Mouse (Mus musculus) neural tube, embryonic 15.5 days (tissue): ENCODE results near the gene Il1r2. TPM values are rescaled to one million over a fixed set of nuclear protein-coding genes. Genes with fewer than 3 reads are reported as not detected.

ENCODE experiments used
- ATAC-seq: fragments of 200-750 bp; cut with Nextera tagmentation; 2 replicates; pipeline ENCODE4 v1.8.0; 2017; ENCODE audit warnings: mild to moderate bottlenecking, moderate TSS enrichment, moderate library complexity; ENCODE audit not compliant: low FRiP score
- H3K27ac ChIP-seq: fragments of 300-500 bp; sonication (generic); replicated peaks from 2 replicates; pipeline ENCODE4 v1.5.1; 2015; ENCODE audit warnings: mild to moderate bottlenecking, inconsistent platforms
- H3K27me3 ChIP-seq: fragments of 300-500 bp; sonication (generic); replicated peaks from 2 replicates; pipeline ENCODE4 v1.6.1; 2015; ENCODE audit warnings: inconsistent platforms
- H3K36me3 ChIP-seq: fragments of 300-500 bp; sonication (generic); 2 replicates; pipeline ENCODE4 v1.6.1; 2015; ENCODE audit warnings: inconsistent platforms
- H3K4me1 ChIP-seq: fragments of 300-500 bp; sonication (generic); 2 replicates; pipeline ENCODE4 v1.6.1; 2015; ENCODE audit warnings: inconsistent platforms
- H3K4me2 ChIP-seq: fragments of 300-500 bp; sonication (generic); 2 replicates; pipeline ENCODE4 v1.6.1; 2015; ENCODE audit warnings: inconsistent platforms, mild to moderate bottlenecking, moderate library complexity
- H3K4me3 ChIP-seq: fragments of 300-500 bp; sonication (generic); replicated peaks from 2 replicates; pipeline ENCODE4 v1.5.1; 2015; ENCODE audit warnings: mild to moderate bottlenecking, inconsistent platforms
- H3K9ac ChIP-seq: fragments of 300-500 bp; sonication (generic); replicated peaks from 2 replicates; pipeline ENCODE4 v1.6.1; 2015; ENCODE audit warnings: mild to moderate bottlenecking, inconsistent platforms
- H3K9me3 ChIP-seq: fragments of 300-500 bp; sonication (generic); replicated peaks from 2 replicates; pipeline ENCODE4 v1.6.1; 2016; ENCODE audit warnings: inconsistent platforms
- WGBS: fragments of 180-500 bp; shearing (Covaris S2); methylation state at CpG from one replicate; pipeline ENCODE4 v1.1.7; 2015; ENCODE audit warnings: mixed read lengths; 5-methylcytosine and 5-hydroxymethylcytosine counted together
- polyA plus RNA-seq: library from polyadenylated mRNA; unstranded; fragments of >200 nt; fragmentation: Nextera tagmentation; extraction: Ambion mirVana; gene quantifications from 2 replicates; pipeline ENCODE4 v1.2.1, GENCODE M21; 2015

The Il1r2 gene
- polyA plus RNA-seq, 1 experiment from 2014 or later, result 0.63 TPM

- Histone ChIP-seq H3K9me3 (no peaks in the 10 kb centered on the region), H3K27me3 (no peaks in the 10 kb centered on the region), H3K4me3 (no peak overlapping the region), H3K36me3 (no peaks in the 10 kb centered on the region), H3K9ac (no peak overlapping the region), H3K4me1 (no peaks in the 10 kb centered on the region), H3K4me2 (no peak overlapping the region), H3K27ac (no peak overlapping the region)
- ATAC-seq, result no peak
- WGBS, result 61% methylated on average over 4 of the region's 4 CpGs
These were observed 32.8 kb downstream of the Il1r2 start for GRCm38 (mm10) chr1:40106719-40107118.

GRCm38 (mm10) chr1:40107971-40108749 lies 34.3 kb downstream of the Il1r2 start:
- H3K9me3 ChIP-seq, result no peaks in the 10 kb centered on the region
- no peak overlapping the region for H3K27ac ChIP-seq
- no peak overlapping the region for H3K4me2 ChIP-seq
- H3K36me3 ChIP-seq, result no peaks in the 10 kb centered on the region
- no peak overlapping the region for H3K9ac ChIP-seq
- WGBS, result 84% methylated on average over 5 of the region's 5 CpGs
- no peaks in the 10 kb centered on the region for H3K4me1 ChIP-seq
- H3K27me3 ChIP-seq, result no peaks in the 10 kb centered on the region
- no peak overlapping the region for H3K4me3 ChIP-seq
- ATAC-seq, result no peak

GRCm38 (mm10) chr1:40109736-40110135 lies 35.9 kb downstream of the Il1r2 start:
- H3K9me3 ChIP-seq, result no peaks in the 10 kb centered on the region
- no peak overlapping the region for H3K4me2 ChIP-seq
- H3K4me1 ChIP-seq, result no peaks in the 10 kb centered on the region

GRCm38 (mm10) chr1:40115271-40115670 lies 41.4 kb downstream of the Il1r2 start:
- H3K4me2 ChIP-seq, result no peak overlapping the region
- no peaks in the 10 kb centered on the region for H3K9me3 ChIP-seq
- ATAC-seq, result no peak
- H3K27me3 ChIP-seq, result no peaks in the 10 kb centered on the region
- H3K27ac ChIP-seq, result no peak overlapping the region
- no peak overlapping the region for H3K9ac ChIP-seq
- 48% methylated on average over 8 of the region's 8 CpGs for WGBS
- H3K4me3 ChIP-seq, result no peak overlapping the region
- H3K36me3 ChIP-seq, result no peaks in the 10 kb centered on the region
- H3K4me1 ChIP-seq, result no peaks in the 10 kb centered on the region

More at GRCm38 (mm10) chr1:40109736-40110135, 35.9 kb downstream of the Il1r2 start:
- Histone ChIP-seq H3K36me3 (no peaks in the 10 kb centered on the region), H3K4me3 (no peak overlapping the region), H3K27me3 (no peaks in the 10 kb centered on the region), H3K27ac (no peak overlapping the region), H3K9ac (no peak overlapping the region)
- ATAC-seq, result no peak
- 83% methylated on average over 6 of the region's 6 CpGs for WGBS

GRCm38 (mm10) chr1:40116422-40116821 lies 42.5 kb downstream of the Il1r2 start:
- Histone ChIP-seq H3K36me3 (no peaks in the 10 kb centered on the region), H3K9me3 (no peaks in the 10 kb centered on the region), H3K4me2 (no peak overlapping the region), H3K27ac (no peak overlapping the region), H3K27me3 (no peaks in the 10 kb centered on the region), H3K4me3 (no peak overlapping the region), H3K4me1 (no peaks in the 10 kb centered on the region), H3K9ac (no peak overlapping the region)
- WGBS, result 10% methylated on average over 8 of the region's 8 CpGs
- no peak for ATAC-seq

GRCm38 (mm10) chr1:40117565-40117964 lies 43.7 kb downstream of the Il1r2 start:
- ATAC-seq, result no peak
- H3K27me3 ChIP-seq, result no peaks in the 10 kb centered on the region
- no peaks in the 10 kb centered on the region for H3K9me3 ChIP-seq
- no peak overlapping the region for H3K9ac ChIP-seq
- H3K4me3 ChIP-seq, result no peak overlapping the region
- no peak overlapping the region for H3K27ac ChIP-seq
- no peaks in the 10 kb centered on the region for H3K4me1 ChIP-seq
- WGBS, result 33% methylated on average over 9 of the region's 10 CpGs
- H3K36me3 ChIP-seq, result no peaks in the 10 kb centered on the region
- H3K4me2 ChIP-seq, result no peak overlapping the region

- Histone ChIP-seq H3K27me3 (no peaks in the 10 kb centered on the region), H3K27ac (no peak overlapping the region), H3K9ac (no peak overlapping the region), H3K9me3 (no peaks in the 10 kb centered on the region), H3K36me3 (no peaks in the 10 kb centered on the region), H3K4me1 (no peaks in the 10 kb centered on the region), H3K4me2 (no peak overlapping the region), H3K4me3 (no peak overlapping the region)
- no peak for ATAC-seq
- 84% methylated on average over 4 of the region's 4 CpGs for WGBS
These were observed 50.4 kb downstream of the Il1r2 start for GRCm38 (mm10) chr1:40124237-40124636.

GRCm38 (mm10) chr1:40128481-40128880 lies 54.6 kb downstream of the Il1r2 start:
- no peak for ATAC-seq
- no peak overlapping the region for H3K4me3 ChIP-seq
- 69% methylated on average over 4 of the region's 4 CpGs for WGBS

GRCm38 (mm10) chr1:40129321-40129720 lies 55.4 kb downstream of the Il1r2 start:
- H3K36me3 ChIP-seq, result no peaks in the 10 kb centered on the region
- H3K4me1 ChIP-seq, result no peaks in the 10 kb centered on the region
- H3K4me2 ChIP-seq, result no peak overlapping the region
- no peak overlapping the region for H3K4me3 ChIP-seq
- ATAC-seq, result no peak
- H3K27me3 ChIP-seq, result no peaks in the 10 kb centered on the region
- 73% methylated on average over 2 of the region's 2 CpGs for WGBS
- no peak overlapping the region for H3K9ac ChIP-seq
- H3K9me3 ChIP-seq, result no peaks in the 10 kb centered on the region
- no peak overlapping the region for H3K27ac ChIP-seq

More at GRCm38 (mm10) chr1:40128481-40128880, 54.6 kb downstream of the Il1r2 start:
- H3K36me3 ChIP-seq, result no peaks in the 10 kb centered on the region
- H3K27ac ChIP-seq, result no peak overlapping the region
- H3K27me3 ChIP-seq, result no peaks in the 10 kb centered on the region
- H3K9ac ChIP-seq, result no peak overlapping the region
- no peak overlapping the region for H3K4me2 ChIP-seq
- H3K9me3 ChIP-seq, result no peaks in the 10 kb centered on the region
- no peaks in the 10 kb centered on the region for H3K4me1 ChIP-seq

GRCm38 (mm10) chr1:40131631-40132030 lies 57.8 kb downstream of the Il1r2 start:
- WGBS, result 41% methylated on average over 1 of the region's 1 CpGs
- H3K4me3 ChIP-seq, result no peak overlapping the region
- no peaks in the 10 kb centered on the region for H3K36me3 ChIP-seq
- H3K4me1 ChIP-seq, result no peaks in the 10 kb centered on the region
- no peak overlapping the region for H3K4me2 ChIP-seq
- H3K9me3 ChIP-seq, result no peaks in the 10 kb centered on the region
- no peak overlapping the region for H3K27ac ChIP-seq
- H3K9ac ChIP-seq, result no peak overlapping the region
- no peaks in the 10 kb centered on the region for H3K27me3 ChIP-seq
- no peak for ATAC-seq

GRCm38 (mm10) chr1:40132721-40133120 lies 58.8 kb downstream of the Il1r2 start:
- 95% methylated on average over 4 of the region's 4 CpGs for WGBS
- H3K9me3 ChIP-seq, result no peaks in the 10 kb centered on the region

GRCm38 (mm10) chr1:40133567-40133966 lies 59.7 kb downstream of the Il1r2 start:
- no peak overlapping the region for H3K27ac ChIP-seq
- no peak for ATAC-seq
- no peak overlapping the region for H3K4me3 ChIP-seq
- WGBS, result 75% methylated on average over 3 of the region's 3 CpGs
- no peak overlapping the region for H3K4me2 ChIP-seq
- no peaks in the 10 kb centered on the region for H3K27me3 ChIP-seq
- H3K36me3 ChIP-seq, result no peaks in the 10 kb centered on the region
- no peaks in the 10 kb centered on the region for H3K4me1 ChIP-seq
- H3K9me3 ChIP-seq, result no peaks in the 10 kb centered on the region
- no peak overlapping the region for H3K9ac ChIP-seq

More at GRCm38 (mm10) chr1:40132721-40133120, 58.8 kb downstream of the Il1r2 start:
- Histone ChIP-seq H3K36me3 (no peaks in the 10 kb centered on the region), H3K4me1 (no peaks in the 10 kb centered on the region), H3K9ac (no peak overlapping the region), H3K27me3 (no peaks in the 10 kb centered on the region), H3K4me3 (no peak overlapping the region), H3K27ac (no peak overlapping the region), H3K4me2 (no peak overlapping the region)
- ATAC-seq, result no peak
